Mouse (Mus musculus) thymus, adult 2 months (tissue): Measurements from ENCODE around the gene Lpar1. TPM values are rescaled to one million over a fixed set of nuclear protein-coding genes. Genes with fewer than 3 reads are reported as not detected.

Source experiments
- DNase-seq: peaks from one replicate; pipeline ENCODE4 v3.0.0; 2021
- H3K27ac ChIP-seq: fragments of 200-500 bp; 2 replicates; pipeline ENCODE4 v1.5.1; 2012; ENCODE audit warnings: low read length, control low read depth; ENCODE audit not compliant: control insufficient read depth, insufficient read depth
- H3K27me3 ChIP-seq: fragments of 200-500 bp; 2 replicates; pipeline ENCODE4 v1.6.1; 2012; ENCODE audit warnings: mild to moderate bottlenecking, low read length, moderate library complexity, mixed read lengths; ENCODE audit not compliant: control insufficient read depth, insufficient read depth
- H3K36me3 ChIP-seq: fragments of 200-500 bp; 2 replicates; pipeline ENCODE4 v1.6.1; 2012; ENCODE audit warnings: mild to moderate bottlenecking, low read length, moderate library complexity; ENCODE audit not compliant: control insufficient read depth, insufficient read depth
- H3K4me1 ChIP-seq: fragments of 200-500 bp; replicated peaks from 2 replicates; pipeline ENCODE4 v1.6.1; 2012; ENCODE audit warnings: low read length; ENCODE audit not compliant: control insufficient read depth, insufficient read depth
- H3K4me3 ChIP-seq: fragments of 200-500 bp; 2 replicates; pipeline ENCODE4 v1.5.1; 2012; ENCODE audit warnings: mild to moderate bottlenecking, low read length, control low read depth, moderate library complexity; ENCODE audit not compliant: control insufficient read depth, insufficient read depth
- CTCF ChIP-seq: fragments of 200-500 bp; IDR thresholded peaks from 2 replicates; pipeline ENCODE4 v1.5.1; 2012; ENCODE audit warnings: mild to moderate bottlenecking, control low read depth, low read length, moderate library complexity, borderline replicate concordance; ENCODE audit not compliant: control insufficient read depth, poor library complexity, insufficient read depth; ENCODE audit errors: extremely low read depth
- POLR2A ChIP-seq: fragments of 200-500 bp; IDR thresholded peaks from 2 replicates; pipeline ENCODE4 v1.6.1; 2012; ENCODE audit warnings: mild to moderate bottlenecking, low read length, control low read depth, moderate library complexity; ENCODE audit not compliant: control insufficient read depth, poor library complexity, insufficient read depth; ENCODE audit errors: extremely low read depth
- WGBS: fragments of 180-500 bp; shearing (Covaris S2); methylation state at CpG from one replicate; pipeline ENCODE4 v1.1.7; 2018; 5-methylcytosine and 5-hydroxymethylcytosine counted together
- polyA plus RNA-seq: library from polyadenylated mRNA; depleted of rRNA; stranded (reverse); fragments of >200 nt; gene quantifications from 2 replicates; pipeline ENCODE4 v1.2.3, GENCODE M21; 2012; rRNA removed

Gene Lpar1
- polyA plus RNA-seq = 12.6 and 16.6 TPM in 2 replicates

DNA sequence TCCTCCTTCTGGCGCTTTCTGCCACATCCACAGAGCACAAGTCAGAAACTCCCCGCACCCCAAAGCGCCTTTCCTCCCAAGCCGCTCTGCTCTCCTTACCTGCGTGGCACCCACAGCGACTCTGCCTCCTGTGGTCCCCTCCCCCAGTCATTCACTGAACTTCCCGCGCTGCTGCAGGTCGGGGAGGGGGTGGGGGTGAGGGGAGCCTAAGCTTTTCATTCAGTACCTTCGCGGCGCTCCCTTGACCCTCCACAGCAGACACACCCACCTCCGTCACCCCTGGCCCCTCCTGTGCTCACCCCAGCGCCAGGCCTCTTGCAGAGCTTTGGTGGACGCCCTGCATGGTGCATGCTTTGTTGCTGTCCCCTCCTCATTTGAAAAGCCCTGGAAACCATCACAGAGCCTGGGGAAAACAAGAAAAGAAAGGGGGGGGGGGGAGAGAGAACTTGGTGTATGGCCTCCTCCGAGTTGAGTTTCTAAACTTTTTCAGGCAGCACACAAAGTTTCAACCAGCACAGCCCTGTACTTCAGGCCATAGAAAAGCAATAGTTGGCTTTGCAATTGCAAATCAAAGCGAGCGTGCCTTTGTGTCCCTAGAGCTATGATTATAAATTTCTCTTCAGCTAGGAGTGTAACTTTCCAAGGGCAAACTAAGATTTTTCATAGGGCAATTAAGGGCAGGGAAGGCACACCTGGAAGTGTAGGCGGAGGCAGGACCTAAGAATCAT lies at the start of gene Lpar1:
Lpar1 (minus strand) TSS at position 268 of the 728 bp plus-strand sequence.
- 27% methylated on average over 19 of the region's 19 CpGs for WGBS
- H3K27ac ChIP-seq = 0 out of 2 replicates have a peak within 1 kb of the TSS, but pooled peaks have one; percentile 10

DNA sequence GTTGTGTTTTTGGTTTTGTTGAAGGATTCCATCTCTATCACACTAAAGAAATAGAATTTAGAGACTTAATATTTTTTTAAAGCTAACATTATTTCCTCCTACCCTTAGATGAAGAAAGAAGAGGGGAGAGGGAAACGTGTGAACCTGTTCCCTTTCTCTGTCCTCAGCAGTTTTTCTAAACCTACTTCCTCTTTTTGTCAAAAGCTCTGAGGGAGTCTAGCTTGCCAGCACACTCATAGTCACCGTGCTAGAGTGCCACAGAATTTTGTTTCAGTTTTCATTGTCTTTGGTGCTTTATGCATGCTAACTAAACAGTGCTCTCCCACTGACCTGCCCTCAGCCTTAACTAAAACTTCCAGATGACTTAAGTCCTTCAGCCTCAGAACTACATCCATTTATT lies 32.2 kb upstream of the Lpar1 start:
- Histone ChIP-seq H3K4me3 (no peak overlapping the region), H3K4me1 (no peaks in the 10 kb centered on the region), H3K27me3 (no peaks in the 10 kb centered on the region), H3K27ac (no peak overlapping the region), H3K36me3 (no peaks in the 10 kb centered on the region)
- TF ChIP-seq POLR2A (no peak), CTCF (no peak)
- WGBS = 3% methylated on average over 2 of the region's 2 CpGs
- no peak for DNase-seq

More for the DNA sequence above, at the start of gene Lpar1:
- peak; percentile 3 for DNase-seq
- TF ChIP-seq POLR2A (no peak), CTCF (no peak)
- H3K4me1 ChIP-seq = peaks cover 6% of the 10 kb centered on the region
- H3K4me3 ChIP-seq = peak within 1 kb of the TSS; percentile 36
- peaks cover 3% of the 10 kb centered on the region; the same call in 1 of the 2 replicates for H3K27me3 ChIP-seq
- H3K36me3 ChIP-seq = no peaks in the 10 kb centered on the region

DNA sequence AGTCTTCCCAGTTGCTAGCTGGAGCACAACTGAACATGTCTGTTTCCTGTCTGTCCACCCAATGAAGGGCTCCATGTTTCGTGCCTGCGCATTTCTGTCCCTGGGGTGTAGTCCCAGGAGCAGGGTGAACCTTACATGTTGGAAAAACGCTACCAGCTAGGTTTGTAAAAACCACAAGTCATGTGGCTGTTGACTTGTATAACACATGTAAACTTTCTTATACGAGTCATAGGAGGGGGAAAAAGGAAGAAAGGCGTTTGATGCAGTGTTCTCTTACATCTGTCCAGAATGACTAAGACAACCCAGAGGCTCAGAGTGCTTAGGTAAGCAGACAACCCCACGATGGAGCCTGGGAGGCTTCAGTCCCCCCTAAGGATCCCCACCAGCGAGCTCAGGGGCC lies 27.5 kb upstream of the Lpar1 start:
- Histone ChIP-seq H3K4me3 (no peak overlapping the region), H3K27me3 (no peaks in the 10 kb centered on the region), H3K27ac (no peak overlapping the region), H3K36me3 (no peaks in the 10 kb centered on the region), H3K4me1 (no peaks in the 10 kb centered on the region)
- WGBS = 51% methylated on average over 7 of the region's 7 CpGs
- TF ChIP-seq CTCF = no peak
- TF ChIP-seq POLR2A = no peak
- DNase-seq = no peak

DNA sequence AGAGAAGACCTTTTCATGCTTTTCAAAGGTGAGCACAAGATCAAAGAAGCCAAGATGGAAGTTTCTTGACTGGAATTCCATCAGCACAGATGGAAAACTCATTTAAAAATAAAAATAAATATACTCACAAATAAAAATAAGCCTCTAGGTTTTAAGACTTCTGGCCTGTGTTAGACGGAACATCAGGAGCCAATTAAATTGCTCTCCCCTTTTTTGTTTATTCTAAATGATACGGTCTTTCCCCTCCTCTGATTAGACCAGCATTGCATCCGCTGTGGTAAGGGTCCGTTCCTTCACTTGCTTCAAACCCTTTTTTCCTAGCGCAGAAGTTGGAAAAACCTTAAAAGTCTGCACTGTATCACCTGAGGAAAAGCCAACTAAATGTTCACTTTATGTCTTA lies 26.8 kb upstream of the Lpar1 start:
- no peaks in the 10 kb centered on the region for H3K4me1 ChIP-seq
- TF ChIP-seq POLR2A (no peak), CTCF (no peak)
- WGBS = 97% methylated on average over 5 of the region's 5 CpGs

DNA sequence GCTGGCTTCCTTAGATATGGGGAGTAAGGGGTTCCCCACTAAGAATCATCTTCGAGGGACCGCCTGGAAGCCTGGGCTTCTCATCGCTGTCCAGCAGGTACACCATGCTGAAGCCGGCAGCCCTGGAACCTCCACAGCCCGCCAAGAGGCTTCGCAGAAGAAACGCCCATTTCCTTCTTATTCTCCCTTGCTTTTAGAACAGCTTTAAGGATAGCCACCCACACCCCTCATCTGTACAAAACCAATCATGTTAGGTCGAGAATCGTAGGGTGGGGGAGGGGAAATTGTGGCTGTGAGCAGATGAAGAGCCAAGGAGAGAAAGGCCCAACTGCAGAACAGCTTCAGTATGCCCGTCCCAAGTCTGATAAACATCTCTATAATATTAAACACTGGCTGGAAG lies 26.4 kb upstream of the Lpar1 start:
- no peak for DNase-seq
- 85% methylated on average over 10 of the region's 10 CpGs for WGBS

More for the DNA sequence above, 26.8 kb upstream of the Lpar1 start:
- no peak for DNase-seq
- Histone ChIP-seq H3K27ac (no peak overlapping the region), H3K4me3 (no peak overlapping the region), H3K27me3 (no peaks in the 10 kb centered on the region), H3K36me3 (no peaks in the 10 kb centered on the region)

DNA sequence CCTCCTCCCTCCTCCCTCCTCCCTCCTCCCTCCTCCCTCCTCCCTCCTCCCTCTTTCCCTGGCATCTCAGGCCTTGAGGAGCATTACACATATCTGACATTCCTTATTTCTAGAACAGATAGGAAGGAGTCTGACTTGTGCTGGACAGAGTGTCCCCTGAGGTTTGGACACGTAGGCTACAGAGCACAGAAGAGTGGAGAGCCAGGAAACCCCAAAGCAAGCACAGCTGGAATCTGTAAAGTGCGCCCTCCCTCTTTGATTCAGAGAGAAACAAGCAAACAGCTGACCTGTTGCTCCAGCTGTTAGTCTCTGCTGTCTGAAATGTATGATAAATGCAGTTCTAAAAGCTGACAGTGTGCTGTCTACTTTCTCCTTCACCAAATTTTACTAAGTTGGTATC lies 24.8 kb upstream of the Lpar1 start:
- Histone ChIP-seq H3K4me3 (no peak overlapping the region), H3K27ac (no peak overlapping the region), H3K36me3 (no peaks in the 10 kb centered on the region), H3K27me3 (no peaks in the 10 kb centered on the region), H3K4me1 (no peaks in the 10 kb centered on the region)
- DNase-seq = no peak
- 73% methylated on average over 2 of the region's 2 CpGs for WGBS
- TF ChIP-seq CTCF = no peak
- no peak for TF ChIP-seq POLR2A

More for the DNA sequence above, 26.4 kb upstream of the Lpar1 start:
- Histone ChIP-seq H3K27me3 (no peaks in the 10 kb centered on the region), H3K27ac (no peak overlapping the region), H3K36me3 (no peaks in the 10 kb centered on the region), H3K4me3 (no peak overlapping the region), H3K4me1 (no peaks in the 10 kb centered on the region)
- no peak for TF ChIP-seq POLR2A
- TF ChIP-seq CTCF = no peak

DNA sequence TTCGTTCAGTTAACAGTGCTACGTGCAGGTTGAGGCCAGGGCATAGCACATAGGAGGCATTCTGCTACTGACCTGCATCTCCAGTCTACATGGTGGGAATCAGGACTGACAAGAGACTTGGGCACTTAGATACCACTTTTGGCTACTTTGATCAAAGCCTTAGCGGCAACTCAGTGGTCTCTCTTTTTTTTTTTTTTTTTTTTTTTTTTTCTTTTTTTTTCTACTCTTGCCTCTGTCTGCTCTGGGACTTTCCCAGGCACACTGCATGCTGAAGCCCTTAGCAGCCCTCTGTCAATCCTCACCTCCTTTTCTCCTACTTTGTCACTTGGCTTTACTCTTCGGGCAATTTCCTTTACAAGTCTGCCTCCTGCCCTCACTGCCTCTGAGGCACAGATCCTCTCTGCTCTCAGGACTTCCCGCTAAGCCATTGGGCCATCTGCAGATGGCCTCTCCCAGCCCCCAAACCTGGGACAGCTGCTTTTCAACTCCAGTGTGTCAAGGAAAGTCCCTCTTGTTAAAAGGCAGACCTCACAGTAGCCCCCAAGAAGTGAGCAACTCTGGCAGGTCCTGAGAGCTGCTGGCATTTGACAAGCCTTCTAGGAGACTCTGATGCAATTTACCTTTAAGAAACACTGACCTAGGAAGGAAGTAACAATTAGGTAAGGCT lies 23.8 kb upstream of the Lpar1 start:
- DNase-seq = no peak
- WGBS = 66% methylated on average over 5 of the region's 5 CpGs
- Histone ChIP-seq H3K4me3 (no peak overlapping the region), H3K27me3 (no peaks in the 10 kb centered on the region), H3K4me1 (no peaks in the 10 kb centered on the region), H3K27ac (no peak overlapping the region), H3K36me3 (no peaks in the 10 kb centered on the region)
- no peak for TF ChIP-seq POLR2A
